27 mouse cellular contexts compared by ENCODE assay signal in genomic region chr1:168506326-168506725, GRCm38 (mm10).
DNase-seq lines count a peak whose midpoint lies in the region; ATAC-seq and TF ChIP-seq lines count a peak whose summit lies in the region.
"Had no signal": no experiment of that assay in that cellular context is flagged by ENCODE, and none has a peak within 500 bp of the region (broad histone marks: within the 10 kb centered on the region; RNA-seq: fewer than 3 reads in every experiment).

No protein-coding gene starts in this region.

- H3K9me3 ChIP-seq in lung, embryonic 16.5 days (ENCODE audit: control insufficient read depth, low read length), result no peaks in the 10 kb centered on the region
- H3K9me3 ChIP-seq: embryonic facial prominence, embryonic 13.5 days; forebrain, embryonic 15.5 days; heart, embryonic 15.5 days; megakaryocyte, embryonic 14.5 days; midbrain, embryonic 13.5 days; neural tube, embryonic 13.5 days; stomach, embryonic 15.5 days had no signal

- WGBS in lung, embryonic 16.5 days, result 40% methylated on average over 1 of the region's 1 CpGs

- DNase-seq in adrenal gland, adult 2 months, result peak; percentile 59
- no peak for DNase-seq in adrenal gland, adult 18-20 months (ENCODE audit: low spot score in 2 of 2)
- no peak for DNase-seq in lung, postnatal 4 days
- peak; percentile 73 for DNase-seq in adipocyte (ENCODE audit: low spot score)
- DNase-seq in right cerebral cortex, postnatal 4 days, result no peak
- DNase-seq: cerebellum, adult 2 months; cerebellum, postnatal 25 days; heart, postnatal 36 days; kidney, adult 2 months; liver, postnatal 0 days; right cerebral cortex, adult 18-20 months; thymus, postnatal 36 days had no signal

- no peaks in the 10 kb centered on the region for H3K79me2 ChIP-seq in myocyte (ENCODE audit: control insufficient read depth, insufficient read depth)

- peaks cover 5% of the 10 kb centered on the region; the same call in 1 of the 2 replicates for H3K4me1 ChIP-seq in lung, embryonic 16.5 days (replicated peaks; ENCODE audit: control insufficient read depth, insufficient read depth, low read length)
- H3K4me1 ChIP-seq: forebrain, embryonic 15.5 days; megakaryocyte, embryonic 14.5 days; neural tube, embryonic 13.5 days; stomach, embryonic 15.5 days had no signal

- no peak overlapping the region for H3K9ac ChIP-seq in lung, embryonic 16.5 days (ENCODE audit: low read length)
- H3K9ac ChIP-seq: embryonic facial prominence, embryonic 13.5 days; forebrain, embryonic 15.5 days; heart, embryonic 15.5 days; hindbrain, embryonic 14.5 days; liver, postnatal 0 days; midbrain, embryonic 13.5 days; neural tube, embryonic 13.5 days; stomach, embryonic 15.5 days had no signal

- H3K27me3 ChIP-seq in lung, embryonic 16.5 days (ENCODE audit: control insufficient read depth, insufficient read depth, low read depth, low read length), result no peaks in the 10 kb centered on the region
- no peaks in the 10 kb centered on the region for H3K27me3 ChIP-seq in myocyte (ENCODE audit: control insufficient read depth, insufficient read depth, insufficient read length)
- H3K27me3 ChIP-seq: embryonic facial prominence, embryonic 13.5 days; forebrain, embryonic 15.5 days; heart, embryonic 15.5 days; midbrain, embryonic 13.5 days; neural tube, embryonic 13.5 days; Patski; stomach, embryonic 15.5 days had no signal

- no peak overlapping the region for H3K4me3 ChIP-seq in lung, embryonic 16.5 days (ENCODE audit: low read length)
- no peak overlapping the region for H3K4me3 ChIP-seq in myocyte
- H3K4me3 ChIP-seq: embryonic facial prominence, embryonic 13.5 days; forebrain, embryonic 15.5 days; heart, embryonic 15.5 days; left cerebral cortex, adult 2 months; megakaryocyte, embryonic 14.5 days; midbrain, embryonic 13.5 days; neural tube, embryonic 13.5 days; stomach, embryonic 15.5 days had no signal

- H3K27ac ChIP-seq in lung, embryonic 16.5 days (ENCODE audit: low read length), result no peak overlapping the region
- H3K27ac ChIP-seq: embryonic facial prominence, embryonic 13.5 days; forebrain, embryonic 15.5 days; heart, embryonic 15.5 days; hindbrain, embryonic 14.5 days; kidney, postnatal 0 days; left cerebral cortex, adult 2 months; midbrain, embryonic 13.5 days; neural tube, embryonic 13.5 days; stomach, embryonic 15.5 days had no signal

- no peak overlapping the region for H3ac ChIP-seq in myocyte (ENCODE audit: control insufficient read depth, insufficient read length)

- TF ChIP-seq POLR2A in myocyte (IDR thresholded peaks at IDR 0.05; ENCODE audit: insufficient read length, low read depth), result no peak

- no peak overlapping the region for H3K4me2 ChIP-seq in lung, embryonic 16.5 days (ENCODE audit: low read depth, low read length)
- H3K4me2 ChIP-seq in myocyte (ENCODE audit: low read depth), result peak overlapping the region; percentile 7
- H3K4me2 ChIP-seq: embryonic facial prominence, embryonic 13.5 days; forebrain, embryonic 15.5 days; heart, embryonic 15.5 days; hindbrain, embryonic 14.5 days; liver, embryonic 11.5 days; midbrain, embryonic 13.5 days; neural tube, embryonic 13.5 days; stomach, embryonic 15.5 days had no signal

- ATAC-seq in lung, embryonic 16.5 days (ENCODE audit: low read depth), result peak; percentile 67
- ATAC-seq: forebrain, embryonic 15.5 days; inflammation-experienced regulatory T-cells, adult 6 months; liver, postnatal 0 days; midbrain, embryonic 13.5 days; Patski had no signal

- H3K36me3 ChIP-seq in lung, embryonic 16.5 days (ENCODE audit: control insufficient read depth, insufficient read depth, low read length), result no peaks in the 10 kb centered on the region
- no peaks in the 10 kb centered on the region for H3K36me3 ChIP-seq in myocyte (ENCODE audit: control insufficient read depth, insufficient read depth)
- H3K36me3 ChIP-seq: embryonic facial prominence, embryonic 13.5 days; forebrain, embryonic 15.5 days; heart, embryonic 15.5 days; midbrain, embryonic 13.5 days; neural tube, embryonic 13.5 days; stomach, embryonic 15.5 days had no signal

TF ChIP-seq in myocyte, 11 proteins besides CTCF, POLR2A, EP300 and RAD21:
- TF ChIP-seq SRF (IDR thresholded peaks at IDR 0.05; ENCODE audit: control insufficient read depth, insufficient read length, low read depth) (peak; percentile 85), MAX (IDR thresholded peaks at IDR 0.05; ENCODE audit: low read depth) (no peak), USF1 (IDR thresholded peaks at IDR 0.05; ENCODE audit: low read depth) (no peak), POLR2AphosphoS2 (IDR thresholded peaks at IDR 0.05; ENCODE audit: insufficient read length, low read depth) (no peak)

Comparison
In these comparisons a context has a peak if more than half of its experiments do, and no peak if none do; other contexts are left out.
1. DNase-seq: peak in adrenal gland, adult 2 months (single experiment) and adipocyte (single experiment); none in adrenal gland, adult 18-20 months (0 of 2), lung, postnatal 4 days (0 of 2) and right cerebral cortex, postnatal 4 days (single experiment).